Comparison of ENCODE assay signal across 10 mouse cellular contexts in the genomic region with DNA sequence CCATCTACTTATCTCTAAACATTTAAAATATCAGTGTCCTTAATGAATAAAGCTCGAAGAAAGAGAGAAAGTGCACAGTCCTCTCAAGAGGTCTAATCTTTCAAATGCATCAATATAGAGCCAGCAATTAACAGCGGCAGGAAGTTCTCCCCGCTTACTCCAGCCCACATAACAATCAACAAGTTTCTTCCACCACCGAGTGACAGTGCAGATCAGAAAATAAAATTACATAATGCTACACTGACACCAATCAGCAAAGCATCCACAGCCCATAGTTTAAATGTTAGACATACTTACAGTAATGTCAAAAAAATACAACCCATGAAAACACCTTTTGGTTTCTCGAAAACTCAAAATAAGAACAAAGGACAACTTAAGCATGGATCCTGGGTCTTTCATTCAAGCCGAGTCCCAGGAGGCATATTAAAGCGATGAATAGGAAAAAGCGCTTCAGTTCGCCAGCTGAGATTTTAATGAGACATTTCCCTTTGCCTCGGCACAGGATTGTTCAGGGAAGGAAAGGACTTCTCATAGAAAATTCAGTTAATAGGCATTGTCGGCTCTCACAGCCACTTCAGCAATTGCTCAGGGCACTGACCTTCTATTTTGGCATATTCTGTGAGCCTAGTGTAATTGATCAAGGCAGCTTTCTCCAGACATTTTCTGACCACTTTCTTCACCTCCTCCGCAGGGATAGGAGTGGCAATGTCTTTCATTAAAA.
DNase-seq lines count a peak whose midpoint lies in the region; ATAC-seq and TF ChIP-seq lines count a peak whose summit lies in the region.
"Had no signal": no experiment of that assay in that cellular context is flagged by ENCODE, and none has a peak within 500 bp of the region (broad histone marks: within the 10 kb centered on the region; RNA-seq: fewer than 3 reads in every experiment).

No protein-coding gene starts in this region.

- WGBS in forebrain, embryonic 11.5 days, result 2% methylated on average over 12 of the region's 12 CpGs
- 13% methylated on average over 12 of the region's 12 CpGs for WGBS in hindbrain, postnatal 0 days
- WGBS in midbrain, postnatal 0 days, result 13% methylated on average over 12 of the region's 12 CpGs

- peak overlapping the region; percentile 36; the same call in 1 of the 2 replicates for H3K4me2 ChIP-seq in forebrain, embryonic 11.5 days (ENCODE audit: low read depth, low read length, severe bottlenecking)
- peak overlapping the region; percentile 41 for H3K4me2 ChIP-seq in hindbrain, postnatal 0 days (ENCODE audit: low read depth, low read length)
- peak overlapping the region; percentile 38 for H3K4me2 ChIP-seq in midbrain, postnatal 0 days (ENCODE audit: low read depth, low read length, poor library complexity, severe bottlenecking)
- H3K4me2 ChIP-seq: liver, embryonic 12.5 days had no signal

- peaks cover 7% of the 10 kb centered on the region; the same call in 1 of the 2 replicates for H3K4me1 ChIP-seq in forebrain, embryonic 11.5 days (replicated peaks; ENCODE audit: control insufficient read depth, insufficient read depth, low read length)
- 0 out of 2 replicates have a peak, but pooled peaks cover 3% of the 10 kb centered on the region for H3K4me1 ChIP-seq in hindbrain, postnatal 0 days (ENCODE audit: insufficient read depth, low read length)
- H3K4me1 ChIP-seq in midbrain, postnatal 0 days (ENCODE audit: insufficient read depth, low read length), result peaks cover 4% of the 10 kb centered on the region; the same call in 1 of the 2 replicates
- H3K4me1 ChIP-seq: liver, embryonic 12.5 days had no signal

- H3K36me3 ChIP-seq in forebrain, embryonic 11.5 days (ENCODE audit: control insufficient read depth, insufficient read depth, low read length), result no peaks in the 10 kb centered on the region
- H3K36me3 ChIP-seq in hindbrain, postnatal 0 days (ENCODE audit: insufficient read depth, low read length), result no peaks in the 10 kb centered on the region
- H3K36me3 ChIP-seq in midbrain, postnatal 0 days (ENCODE audit: insufficient read depth, low read length), result no peaks in the 10 kb centered on the region
- H3K36me3 ChIP-seq: liver, embryonic 12.5 days had no signal

- H3K27ac ChIP-seq in forebrain, embryonic 11.5 days (ENCODE audit: low read depth, low read length), result peak overlapping the region; percentile 63
- no peak overlapping the region for H3K27ac ChIP-seq in hindbrain, postnatal 0 days
- no peak overlapping the region for H3K27ac ChIP-seq in midbrain, postnatal 0 days (ENCODE audit: low read depth, low read length)
- H3K27ac ChIP-seq: liver, embryonic 12.5 days had no signal

- H3K27me3 ChIP-seq in forebrain, embryonic 11.5 days (ENCODE audit: control insufficient read depth, insufficient read depth, low read length), result no peaks in the 10 kb centered on the region
- H3K27me3 ChIP-seq in hindbrain, postnatal 0 days (ENCODE audit: insufficient read depth, low read length), result no peaks in the 10 kb centered on the region
- peaks cover 21% of the 10 kb centered on the region; the same call in 1 of the 2 replicates for H3K27me3 ChIP-seq in midbrain, postnatal 0 days (ENCODE audit: insufficient read depth, low read length)
- H3K27me3 ChIP-seq: liver, embryonic 12.5 days had no signal

- DNase-seq in embryo, embryonic 11.5 days (ENCODE audit: low read depth, low spot score), result peak; percentile 31
- peak; percentile 77 for DNase-seq in forebrain, embryonic 11.5 days (ENCODE audit: low spot score)
- DNase-seq in hindbrain, postnatal 0 days (ENCODE audit: low spot score), result peak; percentile 45
- DNase-seq in midbrain, postnatal 0 days (ENCODE audit: low spot score), result peak; percentile 41
- no peak for DNase-seq in lung, postnatal 36 days
- no peak for DNase-seq in adrenal gland, adult 2 months
- DNase-seq in testis, postnatal 14 days (ENCODE audit: low spot score), result no peak
- DNase-seq: adrenal gland, postnatal 10 days; cerebellum, postnatal 10 days had no signal

- H3K4me3 ChIP-seq in forebrain, embryonic 11.5 days (ENCODE audit: low read depth, low read length), result no peak overlapping the region
- H3K4me3 ChIP-seq in hindbrain, postnatal 0 days (ENCODE audit: low read length), result peak overlapping the region; percentile 7; the same call in 1 of the 2 replicates
- no peak overlapping the region for H3K4me3 ChIP-seq in midbrain, postnatal 0 days (ENCODE audit: low read depth, low read length)
- H3K4me3 ChIP-seq: liver, embryonic 12.5 days had no signal

- ATAC-seq in forebrain, embryonic 11.5 days (replicated peaks; ENCODE audit: low FRiP score), result peak; percentile 86
- no peak for ATAC-seq in hindbrain, postnatal 0 days
- peak; percentile 41; the same call in 1 of the 2 replicates for ATAC-seq in midbrain, postnatal 0 days (ENCODE audit: low FRiP score)
- ATAC-seq: liver, embryonic 12.5 days had no signal

- no peaks in the 10 kb centered on the region for H3K9me3 ChIP-seq in forebrain, embryonic 11.5 days (ENCODE audit: control insufficient read depth, low read length)
- no peaks in the 10 kb centered on the region for H3K9me3 ChIP-seq in hindbrain, postnatal 0 days (ENCODE audit: low read length)
- H3K9me3 ChIP-seq in midbrain, postnatal 0 days (ENCODE audit: low read length), result no peaks in the 10 kb centered on the region
- H3K9me3 ChIP-seq: liver, embryonic 12.5 days had no signal

- no peak for TF ChIP-seq CTCF in hindbrain, postnatal 0 days (IDR thresholded peaks at IDR 0.05; ENCODE audit: low read depth)
- no peak for TF ChIP-seq CTCF in midbrain, postnatal 0 days (IDR thresholded peaks at IDR 0.05)

- no peak overlapping the region for H3K9ac ChIP-seq in forebrain, embryonic 11.5 days (ENCODE audit: low read length)
- H3K9ac ChIP-seq in hindbrain, postnatal 0 days (replicated peaks; ENCODE audit: low read length), result no peak overlapping the region
- no peak overlapping the region for H3K9ac ChIP-seq in midbrain, postnatal 0 days (replicated peaks; ENCODE audit: low read length, poor library complexity, severe bottlenecking)
- H3K9ac ChIP-seq: liver, embryonic 12.5 days had no signal

Comparison
In these comparisons a context has a peak if more than half of its experiments do, and no peak if none do; other contexts are left out.
1. DNase-seq: peak in embryo, embryonic 11.5 days (single experiment), forebrain, embryonic 11.5 days (single experiment), hindbrain, postnatal 0 days (single experiment) and midbrain, postnatal 0 days (single experiment); none in lung, postnatal 36 days (single experiment), adrenal gland, adult 2 months (single experiment) and testis, postnatal 14 days (single experiment).
2. Peak in every context shown above with its lines, with median percentiles within 50 percentile points of each other: H3K4me2 ChIP-seq.